Mouse (Mus musculus): ENCODE results near the gene Mtg2. TPM values are rescaled to one million over a fixed set of nuclear protein-coding genes. Genes with fewer than 3 reads are reported as not detected.

The Mtg2 gene
- polyA plus RNA-seq, 1 experiment from 2014 or later: 37.3 TPM

DNA sequence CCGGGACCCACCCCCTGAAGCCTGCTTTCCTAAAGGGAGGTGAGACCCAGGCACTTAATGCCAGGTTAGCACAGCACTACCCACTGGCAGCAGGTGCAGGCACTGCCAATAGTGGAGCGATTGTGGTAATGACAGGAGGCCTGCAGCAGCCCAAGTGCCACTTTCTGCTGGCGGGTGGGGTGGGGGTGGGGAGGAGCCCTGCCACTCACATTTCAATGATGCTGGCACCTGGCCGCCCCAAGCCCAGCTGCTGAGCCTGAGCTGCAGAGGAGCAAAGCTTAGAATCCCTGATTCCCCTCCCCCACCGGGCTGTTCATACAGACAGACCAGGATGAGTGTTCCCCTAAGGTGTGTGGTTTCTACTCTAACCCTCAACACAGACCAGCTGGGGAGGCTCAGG is 25.3 kb downstream of the Mtg2 start:
- WGBS: 27% methylated on average over 5 of the region's 5 CpGs
- Histone ChIP-seq H3K27me3 (peaks cover 13% of the 10 kb centered on the region), H3K4me3 (replicated peaks) (no peak overlapping the region), H3K27ac (no peak overlapping the region), H3K4me2 (replicated peaks) (no peak overlapping the region), H3K36me3 (no peaks in the 10 kb centered on the region; the same call in 1 of the 2 replicates), H3K9ac (replicated peaks) (no peak overlapping the region; the same call in 1 of the 2 replicates), H3K4me1 (replicated peaks) (peaks cover 31% of the 10 kb centered on the region), H3K9me3 (no peaks in the 10 kb centered on the region)
- peak; percentile 41; the same call in 1 of the 2 replicates for ATAC-seq

DNA sequence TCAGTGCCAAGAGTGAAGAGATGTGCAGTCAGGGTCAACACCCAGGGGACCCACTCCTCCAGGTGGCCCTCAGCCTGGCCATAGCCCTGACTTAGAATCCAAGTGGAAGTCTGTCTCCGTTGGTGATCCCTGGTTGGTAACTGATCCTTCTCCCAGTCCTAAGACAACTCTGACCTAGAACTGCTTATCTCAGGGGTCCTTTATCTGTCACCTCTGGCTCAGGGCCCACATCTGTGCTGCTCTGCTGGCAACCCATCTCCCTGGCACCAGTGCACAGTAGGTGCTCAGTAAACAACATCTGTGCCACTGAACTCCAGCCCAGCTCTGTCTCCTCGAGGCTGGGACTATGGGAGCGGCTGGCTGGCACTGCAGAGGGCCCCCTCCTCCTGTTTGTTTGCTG is 27.2 kb downstream of the Mtg2 start:
- no peak overlapping the region for H3K27ac ChIP-seq
- WGBS: 38% methylated on average over 3 of the region's 3 CpGs
- ATAC-seq: peak; percentile 34; the same call in 1 of the 2 replicates
- peaks cover 32% of the 10 kb centered on the region for H3K27me3 ChIP-seq
- H3K4me3 ChIP-seq (replicated peaks): no peak overlapping the region
- no peak overlapping the region for H3K4me2 ChIP-seq (replicated peaks)
- no peaks in the 10 kb centered on the region; the same call in 1 of the 2 replicates for H3K36me3 ChIP-seq
- no peaks in the 10 kb centered on the region for H3K9me3 ChIP-seq
- H3K9ac ChIP-seq (replicated peaks): no peak overlapping the region
- peaks cover 37% of the 10 kb centered on the region for H3K4me1 ChIP-seq (replicated peaks)

- Histone ChIP-seq H3K4me2 (replicated peaks) (no peak overlapping the region), H3K4me1 (replicated peaks) (peaks cover 43% of the 10 kb centered on the region), H3K9me3 (no peaks in the 10 kb centered on the region), H3K9ac (replicated peaks) (no peak overlapping the region), H3K27me3 (peaks cover 37% of the 10 kb centered on the region), H3K4me3 (replicated peaks) (no peak overlapping the region), H3K27ac (no peak overlapping the region), H3K36me3 (no peaks in the 10 kb centered on the region; the same call in 1 of the 2 replicates)
- no peak for ATAC-seq
- 42% methylated on average over 5 of the region's 5 CpGs for WGBS
Measured at GRCm38 (mm10) chr2:180098167-180098566, 27.8 kb downstream of the Mtg2 start.

- Histone ChIP-seq H3K27ac (no peak overlapping the region), H3K27me3 (peaks cover 49% of the 10 kb centered on the region), H3K4me1 (replicated peaks) (peaks cover 57% of the 10 kb centered on the region), H3K9me3 (no peaks in the 10 kb centered on the region), H3K4me3 (replicated peaks) (no peak overlapping the region), H3K36me3 (no peaks in the 10 kb centered on the region; the same call in 1 of the 2 replicates), H3K4me2 (replicated peaks) (peak overlapping the region; percentile 13; the same call in 1 of the 2 replicates), H3K9ac (replicated peaks) (peak overlapping the region; percentile 36; the same call in 1 of the 2 replicates)
- 5% methylated on average over 15 of the region's 15 CpGs for WGBS
- ATAC-seq: no peak
Measured at GRCm38 (mm10) chr2:180099529-180099928, 29.1 kb downstream of the Mtg2 start.

DNA sequence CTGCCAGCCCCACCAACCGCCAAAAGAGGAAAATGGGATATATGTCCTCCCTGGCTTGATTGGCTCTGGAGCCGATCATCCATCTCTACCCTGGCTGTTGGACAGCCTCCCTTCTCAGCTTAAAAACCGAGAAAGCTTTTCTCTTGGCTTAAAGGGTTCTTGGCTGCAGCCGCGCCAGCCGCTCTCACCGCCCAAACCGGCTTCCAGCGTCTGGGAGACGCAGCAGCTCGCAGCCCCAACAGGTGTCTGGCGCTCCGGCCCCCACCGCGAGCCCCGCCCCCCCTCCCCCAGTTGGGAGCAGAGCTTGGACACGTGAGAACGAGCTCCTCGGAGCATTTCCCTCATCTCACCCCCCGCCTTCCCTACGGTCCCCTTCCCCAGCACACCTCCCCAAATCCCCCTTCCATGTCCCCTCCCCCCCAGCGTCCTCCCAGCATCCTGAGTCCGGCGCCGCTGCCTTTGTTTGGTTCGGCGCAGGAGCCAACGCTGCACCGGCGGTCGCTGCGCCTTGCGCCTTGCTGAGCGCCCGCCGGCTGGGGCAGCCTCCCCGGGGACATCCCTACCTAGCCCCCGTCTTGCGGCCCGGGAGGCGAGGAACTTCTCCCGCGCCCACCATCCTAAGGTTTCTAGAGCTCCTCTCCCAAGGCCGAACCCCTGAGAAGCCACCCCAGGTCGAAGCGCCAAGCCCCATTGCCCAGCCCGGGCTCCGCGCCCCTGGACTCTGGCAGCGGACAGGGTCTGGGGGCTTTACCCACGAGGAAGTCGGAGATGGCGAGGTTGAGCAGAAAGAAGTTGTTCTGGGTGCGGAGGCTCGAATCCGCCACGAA is 33.0 kb downstream of the Mtg2 start:
- Histone ChIP-seq H3K4me2 (replicated peaks) (peak overlapping the region; percentile 95), H3K4me1 (replicated peaks) (peaks cover 55% of the 10 kb centered on the region), H3K27ac (peak overlapping the region; percentile 35; the same call in 1 of the 2 replicates), H3K9ac (replicated peaks) (peak overlapping the region; percentile 76), H3K36me3 (no peaks in the 10 kb centered on the region; the same call in 1 of the 2 replicates), H3K4me3 (replicated peaks) (peak overlapping the region; percentile 64), H3K27me3 (peaks cover 65% of the 10 kb centered on the region), H3K9me3 (no peaks in the 10 kb centered on the region)
- WGBS: under 1% methylated on average over 56 of the region's 57 CpGs
- ATAC-seq: peak; percentile 28

GRCm38 (mm10) chr2:180103978-180104658 is 33.7 kb downstream of the Mtg2 start, which contains the start of gene Hrh3:
TSS of gene Hrh3 (minus strand) at chr2:180104488.
- Histone ChIP-seq H3K27ac (peak within 1 kb of the TSS; percentile 35; the same call in 1 of the 2 replicates), H3K4me2 (replicated peaks) (peak within 1 kb of the TSS; percentile 95)

GRCm38 (mm10) chr2:180104659-180105377 is 34.4 kb downstream of the Mtg2 start:
- Histone ChIP-seq H3K4me3 (replicated peaks) (peak overlapping the region; percentile 64), H3K27ac (no peak overlapping the region), H3K27me3 (peaks cover 64% of the 10 kb centered on the region), H3K9me3 (no peaks in the 10 kb centered on the region), H3K36me3 (no peaks in the 10 kb centered on the region; the same call in 1 of the 2 replicates), H3K4me1 (replicated peaks) (peaks cover 53% of the 10 kb centered on the region), H3K9ac (replicated peaks) (peak overlapping the region; percentile 76; the same call in 1 of the 2 replicates), H3K4me2 (replicated peaks) (peak overlapping the region; percentile 95)
- 11% methylated on average over 24 of the region's 24 CpGs for WGBS
- ATAC-seq: no peak

More at GRCm38 (mm10) chr2:180103978-180104658, 33.7 kb downstream of the Mtg2 start, which contains the start of gene Hrh3:
- under 1% methylated on average over 84 of the region's 87 CpGs for WGBS
- Histone ChIP-seq H3K4me1 (replicated peaks) (peaks cover 56% of the 10 kb centered on the region), H3K36me3 (no peaks in the 10 kb centered on the region; the same call in 1 of the 2 replicates), H3K9me3 (no peaks in the 10 kb centered on the region), H3K27me3 (peaks cover 65% of the 10 kb centered on the region), H3K9ac (replicated peaks) (peak within 1 kb of the TSS; percentile 76), H3K4me3 (replicated peaks) (peak within 1 kb of the TSS; percentile 64)
- peak; percentile 73 for ATAC-seq

GRCm38 (mm10) chr2:180105441-180106190 is 35.2 kb downstream of the Mtg2 start:
- Histone ChIP-seq H3K4me3 (replicated peaks) (no peak overlapping the region), H3K9ac (replicated peaks) (no peak overlapping the region), H3K9me3 (no peaks in the 10 kb centered on the region), H3K4me2 (replicated peaks) (no peak overlapping the region), H3K27me3 (peaks cover 58% of the 10 kb centered on the region), H3K27ac (no peak overlapping the region), H3K36me3 (no peaks in the 10 kb centered on the region; the same call in 1 of the 2 replicates), H3K4me1 (replicated peaks) (peaks cover 47% of the 10 kb centered on the region)
- ATAC-seq: no peak
- WGBS: 33% methylated on average over 8 of the region's 8 CpGs

- no peak for ATAC-seq
- H3K4me2 ChIP-seq (replicated peaks): no peak overlapping the region
- peaks cover 46% of the 10 kb centered on the region for H3K4me1 ChIP-seq (replicated peaks)
- peaks cover 46% of the 10 kb centered on the region for H3K27me3 ChIP-seq
- H3K36me3 ChIP-seq: no peaks in the 10 kb centered on the region
- no peak overlapping the region for H3K4me3 ChIP-seq (replicated peaks)
- H3K9me3 ChIP-seq: no peaks in the 10 kb centered on the region
- no peak overlapping the region for H3K27ac ChIP-seq
- 66% methylated on average over 4 of the region's 4 CpGs for WGBS
- no peak overlapping the region for H3K9ac ChIP-seq (replicated peaks)
Measured at GRCm38 (mm10) chr2:180107081-180107480, 36.7 kb downstream of the Mtg2 start.

- Histone ChIP-seq H3K27ac (no peak overlapping the region), H3K4me3 (replicated peaks) (no peak overlapping the region), H3K9ac (replicated peaks) (no peak overlapping the region), H3K9me3 (no peaks in the 10 kb centered on the region), H3K4me1 (replicated peaks) (peaks cover 34% of the 10 kb centered on the region), H3K4me2 (replicated peaks) (no peak overlapping the region), H3K36me3 (no peaks in the 10 kb centered on the region), H3K27me3 (peaks cover 34% of the 10 kb centered on the region)
- no peak for ATAC-seq
- WGBS: 72% methylated on average over 6 of the region's 6 CpGs
Measured at GRCm38 (mm10) chr2:180108285-180108684, 37.9 kb downstream of the Mtg2 start.
